Mouse (Mus musculus) hematopoietic stem cell, adult 5-6 weeks (primary cell): Measurements from ENCODE around the gene Gm5591. TPM values are rescaled to one million over a fixed set of nuclear protein-coding genes. Genes with fewer than 3 reads are reported as not detected.
"Not testable (repeated sequence)": the region's sequence is repeated elsewhere in the genome, so short reads cannot be mapped to it uniquely, and the experiment has no call there.

Source experiments
- ATAC-seq, 2 experiments: fragments of 125-278 bp in 1 of 2; replicated peaks in 1 of 2; 2 replicates each; pipeline ENCODE4 v1.8.0; 2016 to 2017; ENCODE audit warnings: inconsistent platforms in 2 of 2, mild to moderate bottlenecking in 2 of 2, moderate number of reproducible peaks in 2 of 2, low read depth in 1 of 2, moderate TSS enrichment in 1 of 2; ENCODE audit not compliant: low FRiP score in 2 of 2, poor library complexity in 2 of 2, severe bottlenecking in 2 of 2, insufficient read depth in 1 of 2, low TSS enrichment in 1 of 2
- total RNA-seq: library from RNA; stranded (forward); fragments of 172-1452, 232-1000 nt; gene quantifications from 2 replicates; pipeline ENCODE4 v1.2.3, GENCODE M21; 2017

The Gm5591 gene
- total RNA-seq = not detected in 2 replicates

DNA sequence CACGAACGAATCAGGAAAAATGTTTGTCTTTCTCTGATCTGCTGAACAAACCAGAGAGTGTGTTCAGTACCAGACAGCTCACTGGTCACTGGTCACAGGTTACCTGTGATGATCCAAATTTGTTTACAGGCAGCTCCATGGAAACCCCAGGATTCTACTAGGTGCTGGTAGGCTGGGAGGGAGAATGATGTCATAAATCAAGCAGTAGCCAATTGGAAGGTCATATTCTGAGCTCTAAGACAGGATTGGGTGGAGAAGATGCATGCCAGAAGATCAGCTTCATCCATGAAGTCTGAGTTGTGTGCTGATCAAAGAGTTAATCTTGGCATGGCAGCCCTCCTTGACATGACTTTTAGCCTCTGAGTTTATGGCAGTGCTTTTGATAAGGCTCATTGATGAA, at the start of gene Gm5591:
Gene Gm5591, minus strand, starts transcription at position 101 of the 400 bp plus-strand sequence.
- not testable (repeated sequence) for ATAC-seq

DNA sequence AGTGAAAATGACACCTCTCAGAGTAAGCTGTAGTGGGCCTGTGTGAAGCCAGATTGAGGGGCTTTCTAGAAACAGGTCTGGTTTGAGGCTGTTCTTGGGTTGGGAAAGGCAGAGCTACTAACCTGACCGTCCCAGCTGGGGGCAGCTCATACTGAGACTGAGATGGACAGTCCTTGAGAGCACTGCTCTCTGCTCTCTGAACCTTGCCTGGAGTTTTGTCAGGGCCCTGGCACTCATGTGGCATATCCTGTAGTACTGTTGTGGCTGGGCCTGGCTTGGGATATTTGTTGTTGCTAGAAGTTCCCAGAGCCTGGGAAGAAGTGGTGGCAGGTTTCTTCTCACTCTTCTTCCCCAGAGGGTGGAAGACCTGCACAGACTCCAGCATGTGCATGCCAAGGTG, 39.5 kb downstream of the Gm5591 start:
- ATAC-seq = not testable (repeated sequence)
